14 mouse cellular contexts compared by ENCODE assay signal in the genomic region with DNA sequence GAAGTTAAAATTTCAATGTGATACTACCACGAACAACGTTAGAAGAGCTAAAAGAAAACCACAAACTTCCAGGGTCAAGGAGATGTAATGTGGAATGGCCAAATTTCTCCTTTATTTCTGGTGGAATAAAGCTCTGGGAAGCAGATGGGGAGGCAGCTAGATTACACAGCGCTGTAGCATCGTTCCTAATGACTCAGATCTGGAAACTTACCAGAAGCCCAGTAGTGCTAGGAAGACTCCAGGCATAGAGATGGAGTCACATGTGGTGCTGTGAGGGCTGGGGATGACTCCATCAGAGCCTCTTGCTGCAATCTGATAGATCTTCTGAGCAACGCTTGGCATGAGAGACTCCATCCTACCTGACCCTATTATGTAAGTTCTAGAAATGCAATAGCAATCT.
DNase-seq lines count a peak whose midpoint lies in the region; ATAC-seq lines count a peak whose summit lies in the region.
"Had no signal": no experiment of that assay in that cellular context is flagged by ENCODE, and none has a peak within 500 bp of the region (broad histone marks: within the 10 kb centered on the region; RNA-seq: fewer than 3 reads in every experiment).

No protein-coding gene starts in this region.

- intact Hi-C loops in left cerebral cortex, postnatal 4 days (cut with DNase I), result no loop called here
- intact Hi-C loops in left cerebral cortex, postnatal 25 days (cut with DNase I), result no loop called here

- DNase-seq in cerebellum, postnatal 10 days, result peak; percentile 19 to 34
- peak; percentile 22 to 24 for DNase-seq in left cerebral cortex, adult 18-20 months (ENCODE audit: low spot score in 2 of 2)
- DNase-seq in left cerebral cortex, postnatal 4 days, result no peak
- DNase-seq in NIH3T3 (ENCODE audit: low read depth), result peak; percentile 18
- DNase-seq in left cerebral cortex, postnatal 25 days (ENCODE audit: low spot score in 2 of 2), result peak; percentile 23 to 82
- DNase-seq in spleen, adult 12 weeks (ENCODE audit: low spot score), result no peak
- no peak for DNase-seq in cerebellum, adult 8-10 months
- DNase-seq: B cell, adult 2 months; kidney, adult 18-20 months; kidney, postnatal 14 days; lung, embryonic 14.5 days; lung, postnatal 4 days; thymus, adult 18-20 months had no signal

- ATAC-seq in cerebellum, adult (ENCODE audit: insufficient number of reproducible peaks, low FRiP score, low TSS enrichment), result no peak

Comparison
In these comparisons a context has a peak if more than half of its experiments do, and no peak if none do; other contexts are left out.
1. DNase-seq: peak in cerebellum, postnatal 10 days (2 of 2), left cerebral cortex, adult 18-20 months (2 of 2), NIH3T3 (single experiment) and left cerebral cortex, postnatal 25 days (2 of 2); none in left cerebral cortex, postnatal 4 days (single experiment), spleen, adult 12 weeks (single experiment) and cerebellum, adult 8-10 months (single experiment).